ENCODE assay signal across 8 mouse cellular contexts in genomic region chr19:20344511-20345316, GRCm38 (mm10). TPM values are rescaled to one million over a fixed set of nuclear protein-coding genes. Genes with fewer than 3 reads are reported as not detected.
A peak's percentile ranks its signal among the peaks of the same experiment; 100 is the strongest.
DNase-seq lines count a peak whose midpoint lies in the region; ATAC-seq and TF ChIP-seq lines count a peak whose summit lies in the region.

No protein-coding gene starts in this region.

- H3K27ac ChIP-seq in heart, postnatal 0 days (ENCODE audit: low read depth) = no peak overlapping the region
- H3K27ac ChIP-seq in bone marrow, adult 2 months (ENCODE audit: control insufficient read depth, insufficient read depth, low read depth, low read length, poor library complexity) = no peak overlapping the region
- peak overlapping the region; percentile 59; the same call in 1 of the 2 replicates for H3K27ac ChIP-seq in midbrain, postnatal 0 days (ENCODE audit: low read depth, low read length)

- H3K4me2 ChIP-seq in heart, postnatal 0 days (ENCODE audit: low read depth, low read length) = peak overlapping the region; percentile 31; the same call in 1 of the 2 replicates
- peak overlapping the region; percentile 35 for H3K4me2 ChIP-seq in midbrain, postnatal 0 days (ENCODE audit: low read depth, low read length, poor library complexity, severe bottlenecking)

- no peak for TF ChIP-seq EP300 in heart, postnatal 0 days (IDR thresholded peaks at IDR 0.05; ENCODE audit: low read depth)

- TF ChIP-seq CTCF in heart, postnatal 0 days (IDR thresholded peaks at IDR 0.05; ENCODE audit: low read depth) = peak; percentile 74
- peak; percentile 57 for TF ChIP-seq CTCF in bone marrow, adult 2 months (IDR thresholded peaks at IDR 0.05; ENCODE audit: control insufficient read depth, insufficient read depth, low read length)
- TF ChIP-seq CTCF in midbrain, postnatal 0 days (IDR thresholded peaks at IDR 0.05) = peak; percentile 92

- ATAC-seq in heart, postnatal 0 days (ENCODE audit: insufficient read depth, low read depth) = peak; percentile 44; the same call in 1 of the 2 replicates
- ATAC-seq in erythroid progenitor cell, adult 5-6 weeks (replicated peaks; ENCODE audit: low FRiP score, poor library complexity, severe bottlenecking) = peak; percentile 81
- ATAC-seq in midbrain, postnatal 0 days (ENCODE audit: low FRiP score) = peak; percentile 80

- no peaks in the 10 kb centered on the region for H3K4me1 ChIP-seq in heart, postnatal 0 days (ENCODE audit: control insufficient read depth, insufficient read depth)
- no peaks in the 10 kb centered on the region for H3K4me1 ChIP-seq in bone marrow, adult 2 months (ENCODE audit: control insufficient read depth, insufficient read depth, low read length)
- no peaks in the 10 kb centered on the region for H3K4me1 ChIP-seq in midbrain, postnatal 0 days (ENCODE audit: insufficient read depth, low read length)

- peak; percentile 58 for DNase-seq in heart, postnatal 0 days (ENCODE audit: low spot score)
- DNase-seq in heart, adult 11 months = no peak
- DNase-seq in hindlimb bud, embryonic 11.5 days (ENCODE audit: extremely low spot score, low read depth, low spot score) = peak; percentile 26
- peak; percentile 76 to 81 for DNase-seq in left cerebral cortex, postnatal 14 days (ENCODE audit: low spot score in 2 of 2)
- DNase-seq in midbrain, postnatal 0 days (ENCODE audit: low spot score) = peak; percentile 90
- peak; percentile 32 for DNase-seq in testis, postnatal 14 days (ENCODE audit: low spot score)

- H3K27me3 ChIP-seq in heart, postnatal 0 days (ENCODE audit: control insufficient read depth, insufficient read depth, low read length) = no peaks in the 10 kb centered on the region
- H3K27me3 ChIP-seq in midbrain, postnatal 0 days (ENCODE audit: insufficient read depth, low read length) = no peaks in the 10 kb centered on the region

- no peaks in the 10 kb centered on the region for H3K36me3 ChIP-seq in heart, postnatal 0 days (replicated peaks; ENCODE audit: control insufficient read depth, insufficient read depth, low read length)
- H3K36me3 ChIP-seq in midbrain, postnatal 0 days (ENCODE audit: insufficient read depth, low read length) = no peaks in the 10 kb centered on the region

- H3K4me3 ChIP-seq in heart, postnatal 0 days (ENCODE audit: low read depth, low read length) = no peak overlapping the region
- no peak overlapping the region for H3K4me3 ChIP-seq in bone marrow, adult 2 months (replicated peaks; ENCODE audit: control insufficient read depth, low read depth, low read length)
- no peak overlapping the region for H3K4me3 ChIP-seq in midbrain, postnatal 0 days (ENCODE audit: low read depth, low read length)

- no peaks in the 10 kb centered on the region for H3K9me3 ChIP-seq in heart, postnatal 0 days (replicated peaks; ENCODE audit: control insufficient read depth, low read length)
- no peaks in the 10 kb centered on the region for H3K9me3 ChIP-seq in midbrain, postnatal 0 days (ENCODE audit: low read length)

- intact Hi-C loops in left cerebral cortex, postnatal 14 days (cut with DNase I) = loop anchor here (5.0 kb wide), 3 partner anchors 1302 to 1472 kb away; no protein-coding TSS in a partner anchor

- no peak for TF ChIP-seq POLR2A in bone marrow, adult 2 months (IDR thresholded peaks at IDR 0.05; ENCODE audit: borderline replicate concordance, control insufficient read depth, low read depth, low read length)

- 40% methylated on average over 11 of the region's 11 CpGs for WGBS in heart, postnatal 0 days
- 56% methylated on average over 11 of the region's 11 CpGs for WGBS in bone marrow, adult 2 months
- 14% methylated on average over 11 of the region's 11 CpGs for WGBS in midbrain, postnatal 0 days

- H3K9ac ChIP-seq in heart, postnatal 0 days (replicated peaks; ENCODE audit: low read depth, low read length) = no peak overlapping the region
- H3K9ac ChIP-seq in midbrain, postnatal 0 days (replicated peaks; ENCODE audit: low read length, poor library complexity, severe bottlenecking) = no peak overlapping the region

RNA-seq across cellular contexts. Expression of gene Anxa1, which starts 46.0 kb away (rescaled TPM):
- 17.4 and 34.5 TPM in 2 replicates for total RNA-seq in heart, postnatal 0 days (2014; rRNA removed; ENCODE audit: low replicate concordance)
- polyA plus RNA-seq in heart, postnatal 0 days (2015; fragmentation: Nextera tagmentation; extraction: Ambion mirVana) = 52.2 and 59.0 TPM in 2 replicates
- polyA plus RNA-seq in bone marrow, adult 2 months (2011; ENCODE audit: insufficient read depth, insufficient read length, low replicate concordance, missing spikeins) = 120 and 331 TPM in 2 replicates
- 319 and 341 TPM in 2 replicates for total RNA-seq in erythroid progenitor cell, adult 5-6 weeks (2015; ENCODE audit: low replicate concordance)
- 220 and 298 TPM in 2 replicates for total RNA-seq in erythroid progenitor cell, adult 5-6 weeks (2017; ENCODE audit: low replicate concordance)
- 1 to 10 TPM; 2.5 to 3.1 TPM for total RNA-seq in left cerebral cortex, postnatal 14 days (2021)
- 8.8 and 9.7 TPM in 2 replicates for total RNA-seq in midbrain, postnatal 0 days (2014; rRNA removed)
- 18.6 and 18.9 TPM in 2 replicates for polyA plus RNA-seq in midbrain, postnatal 0 days (2015; fragmentation: Nextera tagmentation; extraction: Ambion mirVana)
